Mouse (Mus musculus): Measurements from ENCODE around the gene Crb3. TPM values are rescaled to one million over a fixed set of nuclear protein-coding genes. Genes with fewer than 3 reads are reported as not detected.

Gene Crb3
- 2.3 and 2.5 TPM in 2 replicates for polyA plus RNA-seq (2015; fragmentation: Nextera tagmentation; extraction: Ambion mirVana)

DNA sequence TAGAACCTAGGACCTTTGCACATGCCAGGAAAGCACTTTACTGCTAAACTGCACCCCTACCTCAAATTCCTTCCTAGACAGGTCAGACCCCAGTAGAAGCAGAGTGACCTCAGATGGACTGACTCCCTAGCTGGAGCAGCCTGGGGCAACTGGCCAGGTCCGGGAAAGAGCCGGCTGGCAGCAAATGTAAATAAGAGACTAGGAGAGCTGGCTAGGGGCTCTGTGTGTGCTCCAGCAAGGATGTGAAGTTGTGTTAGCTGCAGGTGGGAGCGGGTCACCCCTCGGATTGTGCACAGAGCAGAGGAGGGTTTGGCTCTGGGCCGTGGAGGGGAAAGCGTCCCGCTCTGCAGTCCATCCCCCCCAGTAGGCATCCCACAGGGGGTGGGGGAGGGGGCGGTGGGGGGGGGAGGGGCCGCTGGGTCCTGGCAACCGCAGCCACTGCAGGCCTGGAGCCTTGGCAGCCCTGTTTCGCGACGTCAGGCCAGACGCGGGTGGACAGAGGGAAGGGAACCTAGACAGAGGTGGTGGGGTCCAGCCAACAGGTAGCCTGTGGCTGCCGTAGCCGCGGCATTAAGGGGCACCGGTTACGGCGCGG, at the start of gene Crb3:
Gene Crb3, plus strand, starts transcription at position 215 of the 595 bp plus-strand sequence.
- Histone ChIP-seq H3K36me3 (peaks cover 33% of the 10 kb centered on the region), H3K4me1 (peaks cover 33% of the 10 kb centered on the region), H3K4me3 (peak within 1 kb of the TSS; percentile 85), H3K4me2 (peak within 1 kb of the TSS; percentile 74), H3K27ac (replicated peaks) (peak within 1 kb of the TSS; percentile 67), H3K9ac (peak within 1 kb of the TSS; percentile 90), H3K9me3 (no peaks in the 10 kb centered on the region), H3K27me3 (replicated peaks) (peaks cover 31% of the 10 kb centered on the region)
- no peak for ATAC-seq (ENCODE audit: extremely low read depth, insufficient number of reproducible peaks, low FRiP score, low TSS enrichment)
- under 1% methylated on average over 12 of the region's 22 CpGs for WGBS

DNA sequence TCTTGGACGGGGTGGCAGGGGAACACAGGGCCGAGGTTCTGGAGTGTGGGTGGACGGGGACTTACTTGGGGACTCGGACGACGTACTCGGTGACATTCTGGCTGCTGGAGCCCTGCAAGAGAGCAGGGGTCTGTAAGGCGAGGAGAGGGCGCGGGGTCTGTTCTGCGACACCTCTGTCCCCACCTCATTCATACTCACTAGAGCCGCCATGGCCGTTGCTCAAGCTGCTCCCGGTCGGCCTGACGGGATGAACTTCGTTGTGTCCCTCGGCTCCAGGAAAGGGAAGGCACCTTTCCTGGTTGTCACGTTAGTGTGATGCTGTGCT, 48.0 kb upstream of the Crb3 start:
- peaks cover 37% of the 10 kb centered on the region for H3K36me3 ChIP-seq
- peak overlapping the region; percentile 82 for H3K9ac ChIP-seq
- under 1% methylated on average over 19 of the region's 19 CpGs for WGBS
- peak overlapping the region; percentile 75 for H3K4me2 ChIP-seq
- peaks cover 20% of the 10 kb centered on the region for H3K4me1 ChIP-seq
- H3K9me3 ChIP-seq, result no peaks in the 10 kb centered on the region
- peak; percentile 3; the same call in 1 of the 2 replicates for ATAC-seq (ENCODE audit: extremely low read depth, insufficient number of reproducible peaks, low FRiP score, low TSS enrichment)
- peak overlapping the region; percentile 83 for H3K27ac ChIP-seq (replicated peaks)
- H3K4me3 ChIP-seq, result peak overlapping the region; percentile 74
- no peaks in the 10 kb centered on the region for H3K27me3 ChIP-seq (replicated peaks)

DNA sequence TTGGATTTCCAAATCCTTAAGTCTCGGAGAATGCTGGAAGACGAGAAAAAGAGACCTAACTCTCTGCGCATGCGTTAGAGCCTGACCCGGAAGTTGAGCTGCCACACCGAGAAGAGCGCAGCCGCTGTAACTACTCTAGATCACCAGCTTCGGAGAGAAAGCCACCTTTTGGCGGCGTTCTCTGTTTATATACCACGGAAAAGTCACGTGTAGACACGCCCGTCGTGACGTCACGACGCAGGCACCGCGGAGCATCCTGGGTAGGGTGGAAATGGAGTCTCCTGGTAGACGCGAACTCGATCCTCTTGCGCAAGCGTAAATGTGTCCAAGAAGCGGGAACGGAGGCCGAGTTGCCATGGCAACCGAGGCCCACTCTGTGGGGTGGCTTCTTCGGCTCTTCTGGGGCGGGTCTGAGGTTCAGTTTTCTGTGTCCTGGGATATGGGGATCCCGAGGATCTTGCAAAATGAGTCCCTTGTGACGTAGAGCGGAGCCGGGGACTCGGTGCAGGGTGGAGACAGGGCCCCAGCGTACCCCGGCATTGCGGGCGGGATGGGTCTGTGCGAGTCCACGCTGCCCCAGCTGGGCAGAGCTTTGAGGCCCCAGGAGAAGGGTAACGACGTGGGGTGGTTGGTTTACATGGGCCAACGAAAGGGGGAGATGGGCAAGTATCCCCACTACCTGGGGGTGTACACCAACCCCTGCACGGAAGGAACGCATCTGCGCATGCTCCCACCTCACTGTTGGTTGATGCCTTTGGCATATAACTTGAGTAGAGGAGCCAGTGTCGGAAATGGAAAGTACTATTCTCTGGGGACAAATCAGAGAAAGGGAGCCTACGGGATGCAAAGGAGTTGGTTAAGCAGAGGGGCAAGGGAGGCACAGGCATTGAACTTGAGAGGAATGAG, 47.4 kb upstream of the Crb3 start, which contains the start of the genes Gtf2f1 and Gm17949:
Gene Gtf2f1, minus strand, starts transcription at position 53 of the 906 bp plus-strand sequence.
Gene Gm17949, plus strand, starts transcription at position 234 of the 906 bp plus-strand sequence.
- peak within 1 kb of the TSS; percentile 85 for H3K27ac ChIP-seq (replicated peaks)
- peak; percentile 88 for ATAC-seq (ENCODE audit: extremely low read depth, insufficient number of reproducible peaks, low FRiP score, low TSS enrichment)
- peaks cover 31% of the 10 kb centered on the region for H3K36me3 ChIP-seq
- peak within 1 kb of the TSS; percentile 83 for H3K9ac ChIP-seq
- no peaks in the 10 kb centered on the region for H3K9me3 ChIP-seq
- H3K4me1 ChIP-seq, result peaks cover 20% of the 10 kb centered on the region
- H3K27me3 ChIP-seq (replicated peaks), result no peaks in the 10 kb centered on the region
- H3K4me2 ChIP-seq, result peak within 1 kb of the TSS; percentile 75
- WGBS, result under 1% methylated on average over 51 of the region's 51 CpGs
- H3K4me3 ChIP-seq, result peak within 1 kb of the TSS; percentile 74

DNA sequence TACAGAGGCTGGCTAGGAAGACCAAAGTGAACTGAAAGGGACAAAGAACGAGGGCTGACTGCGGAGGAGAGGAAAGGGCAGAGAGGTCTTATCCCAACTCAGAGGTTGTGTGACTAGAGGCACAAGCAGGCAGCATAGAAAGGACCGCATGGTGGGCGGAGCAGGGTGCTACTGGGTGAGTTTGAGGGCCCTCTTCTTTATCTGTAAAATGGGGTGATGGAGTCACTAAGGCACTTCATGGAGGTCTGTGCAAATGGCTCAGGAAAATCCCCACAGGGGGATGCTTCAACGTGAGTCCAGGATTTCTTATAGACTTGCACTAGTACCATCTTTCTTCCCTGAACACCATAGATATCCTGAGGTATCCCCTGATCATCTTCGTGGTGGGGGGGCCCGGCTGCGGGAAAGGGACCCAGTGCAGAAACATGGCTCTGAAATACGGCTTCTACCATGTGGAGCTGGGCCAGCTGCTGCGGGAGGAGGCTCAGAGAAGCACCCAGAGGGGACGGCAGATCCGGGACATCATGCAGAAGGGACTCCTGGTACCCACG, 46.6 kb upstream of the Crb3 start:
- peak overlapping the region; percentile 74 for H3K4me3 ChIP-seq
- H3K9ac ChIP-seq, result peak overlapping the region; percentile 83
- peaks cover 20% of the 10 kb centered on the region for H3K4me1 ChIP-seq
- H3K36me3 ChIP-seq, result peaks cover 22% of the 10 kb centered on the region
- no peak for ATAC-seq (ENCODE audit: extremely low read depth, insufficient number of reproducible peaks, low FRiP score, low TSS enrichment)
- H3K9me3 ChIP-seq, result no peaks in the 10 kb centered on the region
- peak overlapping the region; percentile 85; the same call in 1 of the 2 replicates for H3K27ac ChIP-seq (replicated peaks)
- no peaks in the 10 kb centered on the region for H3K27me3 ChIP-seq (replicated peaks)
- H3K4me2 ChIP-seq, result peak overlapping the region; percentile 75
- WGBS, result 72% methylated on average over 13 of the region's 13 CpGs

DNA sequence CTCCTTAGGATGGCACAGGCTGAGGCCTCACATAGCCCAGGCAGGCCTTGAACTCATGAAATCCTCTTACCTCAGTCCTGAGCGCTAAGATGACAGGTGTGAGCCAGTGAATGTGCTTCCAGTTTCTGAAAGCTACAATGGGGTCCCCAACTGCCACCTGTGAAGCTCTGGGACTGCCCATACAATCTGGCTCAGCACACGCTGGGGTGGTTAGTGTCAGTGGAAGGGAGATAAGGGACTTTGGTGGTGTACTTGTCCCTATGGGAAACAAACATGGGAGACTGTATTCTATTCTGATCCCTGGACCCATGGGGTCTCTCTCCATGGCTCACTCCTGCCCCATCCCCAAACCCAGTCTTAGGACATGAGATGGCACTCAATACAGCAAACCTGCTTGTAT, 39.2 kb upstream of the Crb3 start:
- Histone ChIP-seq H3K27ac (replicated peaks) (no peak overlapping the region), H3K4me1 (no peaks in the 10 kb centered on the region), H3K27me3 (replicated peaks) (no peaks in the 10 kb centered on the region), H3K9me3 (no peaks in the 10 kb centered on the region), H3K4me3 (no peak overlapping the region), H3K36me3 (peaks cover 55% of the 10 kb centered on the region), H3K9ac (no peak overlapping the region), H3K4me2 (no peak overlapping the region)
- no peak for ATAC-seq (ENCODE audit: extremely low read depth, insufficient number of reproducible peaks, low FRiP score, low TSS enrichment)
- 69% methylated on average over 2 of the region's 2 CpGs for WGBS

DNA sequence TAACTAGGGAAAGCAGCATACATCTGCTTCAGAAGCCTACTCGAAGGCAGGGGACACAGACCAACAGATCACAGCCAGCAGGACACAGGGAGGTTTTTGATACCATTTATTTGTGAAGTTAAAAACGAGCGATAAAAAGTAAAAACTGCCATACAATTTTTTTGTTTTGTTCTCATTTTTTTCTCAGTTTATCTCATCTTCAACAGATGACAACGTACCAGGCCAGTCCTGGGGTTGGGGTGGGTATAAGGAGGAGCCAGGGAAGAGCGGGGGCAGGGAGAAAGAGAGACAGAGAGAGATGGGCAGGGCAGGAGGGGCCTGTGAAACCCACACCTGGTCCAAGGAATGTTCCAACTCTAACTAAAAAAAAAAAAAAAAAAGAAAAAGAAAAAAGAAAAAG, 37.9 kb upstream of the Crb3 start:
- Histone ChIP-seq H3K36me3 (peaks cover 68% of the 10 kb centered on the region), H3K27ac (replicated peaks) (no peak overlapping the region), H3K27me3 (replicated peaks) (no peaks in the 10 kb centered on the region), H3K4me3 (no peak overlapping the region), H3K4me2 (no peak overlapping the region), H3K9ac (no peak overlapping the region), H3K9me3 (no peaks in the 10 kb centered on the region), H3K4me1 (no peaks in the 10 kb centered on the region)
- no peak for ATAC-seq (ENCODE audit: extremely low read depth, insufficient number of reproducible peaks, low FRiP score, low TSS enrichment)
- 82% methylated on average over 5 of the region's 5 CpGs for WGBS

DNA sequence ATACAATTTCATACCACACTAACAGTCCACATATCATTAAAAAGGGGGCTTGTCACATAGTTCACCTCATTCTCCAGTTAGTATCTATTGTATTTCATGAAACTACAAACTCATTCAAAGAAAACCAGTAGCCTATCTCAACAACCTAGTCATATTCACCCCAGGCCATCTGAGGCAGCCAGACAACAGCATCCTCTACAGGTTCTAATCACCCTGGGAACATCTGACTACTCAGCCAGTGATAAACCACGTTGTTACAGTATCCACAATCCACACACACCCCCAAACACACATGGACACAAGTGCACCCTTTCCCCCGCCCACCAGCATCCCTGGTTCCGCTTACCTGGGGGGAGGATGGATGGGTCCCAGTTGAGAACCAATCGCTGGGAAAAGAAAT, 31.4 kb upstream of the Crb3 start:
- ATAC-seq (ENCODE audit: extremely low read depth, insufficient number of reproducible peaks, low FRiP score, low TSS enrichment), result no peak
- no peaks in the 10 kb centered on the region for H3K9me3 ChIP-seq
- H3K4me1 ChIP-seq, result peaks cover 20% of the 10 kb centered on the region
- no peak overlapping the region for H3K4me3 ChIP-seq
- no peak overlapping the region for H3K27ac ChIP-seq (replicated peaks)
- no peak overlapping the region for H3K4me2 ChIP-seq
- no peaks in the 10 kb centered on the region for H3K27me3 ChIP-seq (replicated peaks)
- H3K9ac ChIP-seq, result no peak overlapping the region
- H3K36me3 ChIP-seq, result peaks cover 66% of the 10 kb centered on the region
- WGBS, result 84% methylated on average over 4 of the region's 4 CpGs

DNA sequence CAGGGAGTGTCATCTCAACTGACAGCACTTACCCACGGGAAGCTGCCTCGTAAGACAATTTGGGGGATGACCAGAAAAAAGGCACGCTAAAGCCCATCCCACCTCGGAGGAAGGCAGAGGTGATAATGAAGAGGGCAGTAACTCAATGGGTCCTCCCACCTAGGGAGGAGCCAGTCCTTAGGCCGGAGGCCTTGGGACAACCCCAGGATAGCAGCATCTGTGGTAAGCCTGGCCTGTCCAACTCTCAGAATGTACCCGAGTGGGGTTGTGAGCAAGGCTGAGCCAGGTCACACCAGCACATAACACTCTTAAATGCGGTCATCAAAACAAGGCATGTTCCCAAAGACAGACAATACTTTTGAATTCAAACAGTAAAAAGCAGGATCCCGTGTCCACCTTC, 29.2 kb upstream of the Crb3 start:
- Histone ChIP-seq H3K27ac (replicated peaks) (peak overlapping the region; percentile 94; the same call in 1 of the 2 replicates), H3K4me2 (peak overlapping the region; percentile 92), H3K9ac (peak overlapping the region; percentile 100), H3K9me3 (no peaks in the 10 kb centered on the region), H3K27me3 (replicated peaks) (no peaks in the 10 kb centered on the region), H3K4me3 (peak overlapping the region; percentile 95), H3K4me1 (peaks cover 23% of the 10 kb centered on the region), H3K36me3 (peaks cover 43% of the 10 kb centered on the region)
- 24% methylated on average over 8 of the region's 8 CpGs for WGBS
- no peak for ATAC-seq (ENCODE audit: extremely low read depth, insufficient number of reproducible peaks, low FRiP score, low TSS enrichment)

DNA sequence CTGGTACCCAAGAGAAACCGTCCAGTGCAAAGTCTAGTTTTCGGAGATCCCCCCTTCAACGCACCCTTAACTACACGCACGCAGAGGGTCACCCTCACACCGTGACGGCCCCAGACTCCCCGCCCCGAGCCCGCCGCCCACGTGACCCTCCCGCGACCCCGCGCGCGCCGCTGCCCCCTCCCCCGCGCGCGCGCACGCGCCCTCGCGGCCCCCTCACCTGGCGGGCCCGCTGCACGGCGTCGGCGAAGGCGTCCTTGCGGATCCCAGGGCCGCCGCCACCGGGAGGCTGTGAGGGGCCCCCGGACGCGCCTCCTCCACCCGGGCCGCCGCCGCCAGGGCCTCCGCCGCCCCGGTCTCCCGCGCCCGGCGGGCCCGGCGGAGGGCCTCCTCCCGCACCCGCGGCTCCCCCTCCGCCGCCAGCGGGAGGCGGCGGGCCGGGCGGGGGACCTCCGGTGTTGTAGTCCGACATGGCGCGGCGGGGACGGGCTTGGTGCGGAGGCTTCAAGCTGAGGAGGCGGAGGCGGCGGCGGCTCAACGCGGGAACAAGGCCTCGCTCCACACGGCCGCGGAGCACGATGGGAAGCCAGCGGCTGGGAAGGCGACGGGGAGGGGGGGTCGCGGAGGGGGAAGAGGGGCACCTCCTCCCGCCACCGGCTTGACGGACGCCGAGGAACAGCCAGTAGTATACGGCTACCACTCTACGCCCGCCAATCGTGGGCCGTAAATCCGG, 27.8 kb upstream of the Crb3 start, which contains the start of gene Khsrp:
Gene Khsrp, minus strand, starts transcription at position 592 of the 730 bp plus-strand sequence.
- peaks cover 23% of the 10 kb centered on the region for H3K4me1 ChIP-seq
- no peaks in the 10 kb centered on the region for H3K9me3 ChIP-seq
- H3K27ac ChIP-seq (replicated peaks), result peak within 1 kb of the TSS; percentile 94
- peak within 1 kb of the TSS; percentile 100 for H3K9ac ChIP-seq
- peak within 1 kb of the TSS; percentile 92 for H3K4me2 ChIP-seq
- H3K4me3 ChIP-seq, result peak within 1 kb of the TSS; percentile 95
- WGBS, result under 1% methylated on average over 87 of the region's 99 CpGs
- peak; percentile 1; the same call in 1 of the 2 replicates for ATAC-seq (ENCODE audit: extremely low read depth, insufficient number of reproducible peaks, low FRiP score, low TSS enrichment)
- H3K27me3 ChIP-seq (replicated peaks), result no peaks in the 10 kb centered on the region
- H3K36me3 ChIP-seq, result peaks cover 29% of the 10 kb centered on the region

DNA sequence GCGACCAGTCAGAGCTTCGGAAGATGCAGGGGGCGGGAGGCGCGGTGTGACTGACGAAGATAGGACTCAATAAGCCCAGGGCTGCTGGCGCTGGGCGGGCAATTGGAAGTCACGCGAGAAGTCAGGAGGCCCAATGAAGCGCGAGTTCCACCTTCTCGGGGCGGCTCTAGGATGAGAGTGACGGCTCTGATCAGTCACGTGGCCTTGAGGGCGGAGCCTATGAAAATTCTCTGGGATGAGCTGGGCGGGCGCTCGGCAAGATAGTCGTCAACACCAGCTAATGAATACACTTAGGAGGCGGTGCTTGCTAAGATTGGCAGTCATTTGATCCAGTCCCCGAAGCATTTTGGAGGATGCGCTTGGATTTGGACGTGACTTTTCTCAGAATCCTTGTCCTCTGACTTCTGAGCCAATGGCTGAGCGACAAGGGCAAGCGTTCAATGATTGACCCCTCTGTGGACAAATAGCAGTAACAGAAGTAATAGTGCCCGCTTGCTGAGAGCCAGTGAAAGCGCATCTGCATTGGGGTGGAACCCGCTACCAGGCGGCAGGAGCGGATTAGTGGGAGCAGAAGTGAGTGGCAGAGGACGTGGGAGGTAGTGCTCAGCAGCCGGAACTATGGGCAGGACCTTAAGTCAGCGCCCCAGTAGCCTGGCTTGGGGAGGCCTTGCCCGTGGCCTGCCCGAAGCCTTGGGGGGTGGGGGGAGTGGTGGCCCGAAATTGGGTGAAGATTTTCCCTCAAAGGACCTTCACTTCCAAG, 27.1 kb upstream of the Crb3 start:
- peak overlapping the region; percentile 73 for H3K4me2 ChIP-seq
- H3K9ac ChIP-seq, result peak overlapping the region; percentile 77
- H3K4me1 ChIP-seq, result peaks cover 23% of the 10 kb centered on the region
- ATAC-seq (ENCODE audit: extremely low read depth, insufficient number of reproducible peaks, low FRiP score, low TSS enrichment), result peak; percentile 96
- peaks cover 22% of the 10 kb centered on the region for H3K36me3 ChIP-seq
- WGBS, result under 1% methylated on average over 38 of the region's 38 CpGs
- H3K4me3 ChIP-seq, result peak overlapping the region; percentile 95
- peaks cover 5% of the 10 kb centered on the region; the same call in 1 of the 2 replicates for H3K27me3 ChIP-seq (replicated peaks)
- H3K27ac ChIP-seq (replicated peaks), result peak overlapping the region; percentile 89
- H3K9me3 ChIP-seq, result no peaks in the 10 kb centered on the region
